Mouse (Mus musculus) embryo, embryonic 10 days (tissue): ENCODE measurements around the gene F8.
"Not testable (repeated sequence)": the region's sequence is repeated elsewhere in the genome, so short reads cannot be mapped to it uniquely, and the experiment has no call there.

Experiments
- DNase-seq: peaks from one replicate; pipeline ENCODE4 v3.0.0-alpha.2; 2015; ENCODE audit warnings: low spot score

Gene F8

DNA sequence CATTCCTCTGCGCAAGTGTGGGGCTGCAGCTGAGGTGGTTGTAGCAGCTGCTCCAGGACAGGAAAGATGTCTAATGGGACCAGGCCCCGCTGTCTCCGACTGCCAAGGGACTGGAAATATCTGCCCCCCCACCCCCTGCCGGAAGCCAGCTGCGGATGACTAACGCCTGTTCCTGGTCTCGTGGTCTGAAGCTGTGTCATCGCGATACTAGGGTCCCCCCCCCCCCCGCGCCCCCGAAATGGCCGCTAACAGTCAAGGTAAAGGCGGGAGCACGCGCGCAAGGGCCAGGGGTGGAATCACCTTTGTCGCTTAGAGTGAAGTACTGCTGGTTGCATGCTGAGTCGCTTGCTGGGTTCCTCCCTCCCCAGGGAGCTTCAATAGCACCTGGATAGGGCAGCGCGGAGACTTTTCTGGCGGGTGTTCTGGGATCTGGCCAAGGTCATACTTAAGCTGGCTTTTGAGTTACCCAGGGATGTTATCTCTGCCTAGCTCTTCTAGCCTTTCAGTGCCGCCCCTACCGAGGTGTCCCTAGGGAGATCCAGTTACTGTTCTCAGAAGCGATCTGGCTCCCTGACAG is at the start of gene F8, which contains the start of gene Fundc2:
TSS of gene F8 (minus strand) at position 421 of the 577 bp plus-strand sequence.
TSS of gene Fundc2 (plus strand) at position 205 of the 577 bp plus-strand sequence.
- peak; percentile 54 for DNase-seq

DNA sequence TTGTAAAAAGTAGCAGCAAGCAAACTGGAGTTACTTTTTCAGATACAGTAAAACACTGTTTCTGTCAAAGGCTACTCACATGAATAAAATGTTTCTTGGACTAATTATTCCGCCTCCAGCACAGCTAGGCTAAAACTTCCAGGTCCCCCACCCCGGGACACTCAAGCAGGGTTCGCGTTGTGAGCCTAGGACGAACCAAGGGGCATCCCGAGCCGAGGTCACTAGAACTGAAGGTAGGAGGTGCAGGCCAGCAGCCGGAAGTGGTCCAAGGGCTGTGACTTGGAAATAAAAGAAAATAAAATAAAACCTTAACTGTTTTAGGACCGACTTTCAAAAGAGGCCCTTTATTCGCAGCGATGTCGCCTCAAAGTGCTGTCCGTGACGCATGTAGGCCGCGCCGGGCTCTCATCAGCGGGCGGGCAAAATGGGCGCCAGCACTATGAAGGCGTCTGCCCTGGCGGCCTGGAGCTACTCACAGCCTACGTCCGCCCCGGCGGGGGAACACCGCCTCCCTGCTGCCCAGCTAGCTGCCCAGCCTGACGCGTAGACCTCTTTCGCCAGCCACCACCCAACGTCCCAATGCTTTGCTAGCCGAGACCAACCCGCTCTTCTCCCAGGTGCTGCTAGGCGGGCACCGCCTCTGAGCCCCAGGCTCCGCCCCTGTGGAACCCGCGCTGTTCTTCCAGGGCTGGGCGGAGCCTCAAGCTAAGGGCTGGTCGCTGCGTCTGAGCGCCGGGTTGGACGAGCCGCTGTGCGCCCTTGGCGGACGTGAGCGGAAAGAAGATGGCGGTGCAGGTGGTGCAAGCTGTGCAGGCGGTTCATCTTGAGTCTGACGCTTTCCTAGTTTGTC is 33.7 kb upstream of the F8 start, which contains the start of the genes Cmc4, Mtcp1 and Brcc3:
TSS of gene Cmc4 (minus strand) at position 649 of the 850 bp plus-strand sequence.
TSS of gene Mtcp1 (minus strand) at position 653 of the 850 bp plus-strand sequence.
TSS of gene Brcc3 (plus strand) at position 693 of the 850 bp plus-strand sequence.
- DNase-seq: peak; percentile 92

DNA sequence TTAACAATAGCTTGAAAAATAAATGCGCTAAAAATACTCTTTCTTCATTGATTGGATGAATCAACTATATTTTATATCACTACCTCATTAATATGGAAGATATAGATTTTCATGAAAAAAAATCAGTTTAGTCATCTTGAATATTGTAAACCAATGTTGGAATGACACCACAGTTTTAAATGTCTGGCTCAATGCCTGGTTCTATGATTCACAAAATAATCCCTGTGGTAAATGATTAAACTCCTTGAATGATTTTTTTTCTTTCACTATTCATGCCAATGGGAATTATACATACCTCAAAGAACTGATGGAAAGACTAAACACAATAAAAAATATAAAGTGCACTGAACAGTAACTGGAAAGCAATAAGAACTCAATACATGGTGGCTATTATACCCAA is 27.3 kb upstream of the F8 start:
- DNase-seq: no peak

DNA sequence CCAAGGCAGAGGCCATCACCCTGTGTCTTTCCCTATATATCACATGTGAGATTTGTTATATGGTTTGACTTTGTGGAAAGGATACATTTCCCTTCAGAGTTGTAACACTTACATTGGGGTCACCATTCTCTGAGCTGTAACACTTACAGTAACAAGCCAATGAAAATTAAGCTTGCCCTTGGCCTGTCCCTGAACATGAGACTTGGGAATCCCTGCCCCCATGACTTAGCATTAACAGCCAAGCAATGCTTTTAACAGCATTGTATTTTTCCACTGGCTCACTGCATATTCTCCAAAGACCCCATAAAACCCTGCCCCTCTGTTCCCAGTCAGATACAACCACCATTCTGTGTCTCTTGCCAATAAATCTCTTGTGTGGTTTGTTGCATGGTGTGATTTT is 20.9 kb upstream of the F8 start:
- no peak for DNase-seq

DNA sequence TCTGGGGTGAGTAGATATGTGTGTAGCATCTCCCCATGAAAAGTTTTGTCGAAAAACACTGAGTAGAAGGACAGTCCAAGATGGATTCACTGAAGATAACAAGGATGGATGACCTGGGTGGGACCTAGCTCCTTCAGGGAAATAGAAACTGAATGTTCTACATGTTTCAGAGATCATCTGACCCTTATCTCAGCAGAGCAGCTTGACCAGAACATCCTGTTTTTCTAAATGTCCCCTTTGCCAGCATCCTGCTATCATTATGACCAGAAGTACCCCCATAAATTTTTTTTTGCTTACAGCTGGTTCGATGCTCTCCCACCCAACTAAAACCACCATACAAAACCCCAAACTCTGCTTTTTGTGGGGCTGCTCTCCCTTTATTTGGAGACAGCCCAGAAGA is 20.3 kb upstream of the F8 start:
- no peak for DNase-seq

DNA sequence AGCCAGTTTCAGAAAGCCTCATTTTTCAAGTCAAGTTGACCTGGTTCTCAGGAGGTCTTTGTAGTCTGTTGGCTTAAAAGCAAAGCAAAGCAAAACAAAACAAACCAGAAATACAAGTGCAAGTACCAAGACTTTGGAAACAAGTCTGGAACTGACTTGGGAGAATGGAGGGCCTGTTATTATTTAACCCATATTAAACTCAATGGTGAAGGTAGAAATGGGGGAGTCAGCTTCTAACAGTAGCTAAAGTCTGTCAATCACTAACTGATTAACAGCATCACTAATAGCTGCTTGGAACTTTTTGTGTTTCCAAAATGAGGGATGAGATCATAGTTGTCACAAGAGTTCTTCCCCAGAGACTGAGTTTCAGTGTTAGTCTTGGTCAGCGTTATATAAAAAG is 17.1 kb upstream of the F8 start:
- DNase-seq: no peak

DNA sequence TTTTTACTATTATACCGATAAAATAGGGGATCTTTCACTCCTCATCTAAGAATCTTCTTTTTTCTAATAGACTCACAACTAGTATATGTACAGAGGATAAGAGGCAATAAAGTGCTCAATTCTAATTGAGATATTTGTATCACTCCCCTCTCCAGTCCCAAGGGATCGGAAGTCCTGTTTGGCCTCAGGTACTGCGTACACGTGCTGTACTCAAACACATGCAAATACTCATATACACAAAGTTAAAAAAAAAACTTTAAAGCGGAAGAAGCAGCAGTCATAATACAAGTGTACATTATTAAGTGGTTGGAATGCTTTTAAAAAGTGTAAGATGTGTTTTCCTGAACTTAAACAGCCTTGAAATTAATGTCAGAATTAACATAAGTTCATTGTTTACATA is 716 bp downstream of the F8 start:
- no peak for DNase-seq

DNA sequence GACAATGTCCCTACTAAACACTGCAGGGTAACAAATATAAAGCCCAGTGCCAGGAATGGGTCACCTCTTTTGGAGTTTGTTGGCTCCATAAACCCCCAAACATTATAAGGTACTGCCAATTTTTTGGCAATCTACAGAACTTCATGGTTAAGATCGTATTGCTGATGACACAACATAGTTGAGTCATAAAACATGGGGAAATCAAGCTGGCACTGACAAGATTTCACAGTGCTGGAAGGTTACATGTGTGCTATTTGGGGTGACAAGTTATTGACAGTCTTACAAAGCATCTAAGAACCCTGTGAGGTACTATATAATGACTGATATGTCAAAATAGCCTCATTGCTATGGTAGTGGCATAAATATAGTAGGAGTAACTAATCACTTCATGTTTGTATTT is 1.2 kb downstream of the F8 start:
- DNase-seq: no peak

DNA sequence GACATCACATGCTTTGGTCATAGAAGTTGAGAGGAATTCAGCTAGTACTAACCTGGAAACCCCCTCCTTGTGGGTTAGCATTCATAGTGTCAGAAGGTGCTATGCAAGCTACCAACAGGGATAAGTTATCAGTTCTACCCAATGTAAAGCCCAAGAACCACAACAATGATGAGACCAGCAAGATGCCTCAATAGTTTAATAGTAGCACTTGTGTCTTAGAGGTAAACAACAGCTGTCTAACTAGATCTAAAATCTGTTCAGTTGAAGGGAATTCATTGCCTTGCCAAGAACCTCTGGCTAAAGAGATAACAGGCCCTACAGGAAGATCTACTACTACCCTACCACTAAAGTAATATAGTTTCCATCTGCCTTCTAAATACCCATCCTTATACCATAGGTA is 5.6 kb downstream of the F8 start:
- DNase-seq: no peak

DNA sequence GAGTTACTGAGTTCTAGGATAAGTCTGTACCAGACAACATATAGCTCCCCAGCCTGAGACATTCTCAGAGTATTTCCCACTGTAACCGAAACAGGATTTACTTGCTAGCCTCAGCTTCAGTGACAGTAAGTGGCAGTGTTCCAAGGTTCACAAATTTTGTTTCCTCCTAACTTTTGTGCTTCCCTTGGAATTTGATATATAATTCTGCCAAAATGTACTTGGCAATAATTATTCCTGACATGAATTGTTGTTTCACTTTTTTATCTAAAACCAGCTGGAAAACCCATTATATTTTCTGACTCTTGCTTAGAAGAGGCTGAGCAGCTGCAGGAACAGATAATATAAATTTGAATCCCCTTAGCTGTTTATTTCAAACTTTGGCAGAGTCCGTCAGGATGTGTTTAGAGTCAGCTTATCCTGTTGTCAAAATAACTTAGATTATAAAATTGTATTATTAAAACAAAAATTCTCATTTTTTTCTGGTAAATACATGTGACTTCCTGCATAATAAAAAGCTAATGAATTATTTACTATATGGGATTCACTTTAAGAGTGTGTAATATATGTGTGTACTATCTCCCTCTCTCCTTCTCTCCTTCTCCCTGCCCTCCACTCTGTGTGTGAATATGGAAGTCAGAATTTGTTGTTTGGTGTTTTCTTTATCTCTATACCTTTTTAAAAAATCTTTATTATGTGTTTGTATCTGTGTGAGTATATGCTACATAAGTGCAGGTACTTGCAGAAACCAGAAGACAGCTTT is 9.6 kb downstream of the F8 start:
- DNase-seq: no peak

DNA sequence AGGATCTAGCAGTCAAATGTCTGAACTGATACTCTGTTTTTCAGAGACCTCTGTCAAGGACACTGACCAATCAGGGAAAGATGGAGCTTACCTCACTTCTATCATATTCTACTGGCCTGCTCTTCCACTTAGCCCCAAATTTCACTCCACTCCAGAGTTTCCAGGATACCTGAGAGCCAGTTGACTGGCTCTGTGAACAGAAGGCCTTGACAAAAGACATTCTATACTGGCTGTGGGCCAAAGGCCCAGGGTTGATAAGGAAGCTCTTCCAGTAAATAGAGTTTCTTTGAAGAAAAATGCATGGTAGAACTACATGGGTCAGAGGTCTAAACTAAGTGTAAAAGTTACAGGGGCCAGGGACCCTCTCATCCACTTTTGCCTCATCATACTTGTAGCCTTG is 12.2 kb downstream of the F8 start:
- DNase-seq: no peak

DNA sequence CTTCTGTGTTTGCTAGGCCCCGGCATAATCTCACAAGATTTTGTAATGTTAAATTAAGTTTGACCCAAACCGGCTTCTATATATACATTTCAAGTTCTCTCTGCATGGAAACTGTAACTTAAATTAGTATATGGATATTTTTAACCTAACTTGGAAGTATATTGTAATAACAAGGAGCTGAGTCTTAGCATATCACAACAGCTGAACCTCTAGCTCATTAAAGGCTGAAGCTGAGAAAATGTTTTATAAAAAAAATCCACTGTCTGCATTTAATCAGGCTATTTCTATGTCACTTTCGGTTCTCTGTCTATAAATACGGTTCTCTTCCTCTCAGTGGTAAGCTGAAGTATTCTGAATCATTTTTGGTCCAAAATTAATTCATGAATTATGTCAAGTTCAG is 58.9 kb downstream of the F8 start:
- DNase-seq: no peak

DNA sequence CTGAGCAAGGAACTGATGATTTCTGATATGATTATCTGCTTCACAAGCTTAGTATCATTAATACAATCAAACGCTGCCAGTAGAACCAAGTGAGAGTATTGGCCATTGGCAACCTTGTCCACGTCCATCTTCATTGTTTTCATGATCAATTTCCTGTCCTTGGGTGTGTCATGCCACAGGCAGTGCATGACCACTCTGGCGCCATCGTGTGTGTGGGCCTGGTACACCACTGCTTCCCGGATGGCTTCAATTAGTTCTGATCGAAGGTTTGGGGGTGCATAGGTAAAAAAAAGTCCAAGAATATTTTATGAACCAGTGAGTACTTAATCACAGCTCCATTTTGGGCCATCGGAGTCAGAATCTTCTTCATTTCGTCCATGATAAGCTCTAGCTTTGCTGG is 110.7 kb downstream of the F8 start:
- no peak for DNase-seq

DNA sequence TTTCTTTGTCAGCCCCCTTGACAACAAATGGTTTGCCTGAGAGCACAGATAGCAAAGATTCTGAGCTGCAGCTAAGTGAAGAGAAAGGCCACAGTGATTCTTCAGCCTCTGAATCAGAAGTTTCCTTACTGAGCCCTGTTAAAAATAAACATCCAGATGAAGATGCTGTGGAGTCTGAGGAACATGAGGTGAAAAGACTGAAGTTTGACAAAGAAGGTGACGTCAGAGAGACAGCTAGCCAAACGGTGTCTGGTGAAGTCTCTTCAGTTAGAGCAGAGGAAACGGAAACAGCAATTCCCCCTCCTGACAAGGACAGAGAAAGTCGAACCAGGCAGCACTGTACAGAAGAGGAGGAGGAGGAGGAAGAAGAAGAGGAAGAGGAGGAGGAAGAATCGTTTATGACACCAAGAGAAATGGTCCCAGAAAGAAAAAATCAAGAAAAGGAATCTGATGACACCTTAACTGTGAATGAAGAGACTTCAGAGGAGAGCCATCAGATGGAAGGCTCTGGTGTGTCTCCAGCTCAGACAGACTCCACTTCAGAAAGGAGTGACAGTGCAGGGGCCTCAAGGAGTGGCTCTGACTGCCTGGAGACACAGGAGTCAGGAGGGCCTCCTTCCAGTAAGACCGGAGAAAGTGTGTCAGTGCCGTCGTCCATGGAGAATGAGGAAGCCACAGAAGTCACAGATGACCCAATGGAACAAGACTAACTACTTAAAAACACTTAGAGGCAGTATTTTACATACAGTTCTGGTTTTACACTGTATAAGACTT is 148.6 kb downstream of the F8 start:
- not testable (repeated sequence) for DNase-seq

DNA sequence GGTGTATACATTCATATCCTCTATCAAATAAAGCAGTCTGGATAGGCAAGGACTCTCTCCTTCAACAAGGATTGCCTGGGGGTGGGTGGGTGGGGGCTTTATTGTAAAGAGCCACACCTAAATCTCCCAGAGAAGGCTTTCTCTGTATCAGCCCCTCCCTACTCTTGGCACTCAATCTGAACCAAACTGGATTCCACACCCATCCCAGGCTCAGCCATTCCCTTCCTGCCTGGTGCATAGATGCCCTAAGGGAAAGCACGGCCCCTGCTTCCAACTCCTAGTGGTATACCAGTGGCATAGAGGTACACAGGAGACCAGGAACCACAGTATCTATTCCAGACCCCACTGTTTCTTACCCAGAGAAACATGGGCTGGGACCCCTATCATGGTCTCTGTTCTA is 151.0 kb downstream of the F8 start:
- no peak for DNase-seq

DNA sequence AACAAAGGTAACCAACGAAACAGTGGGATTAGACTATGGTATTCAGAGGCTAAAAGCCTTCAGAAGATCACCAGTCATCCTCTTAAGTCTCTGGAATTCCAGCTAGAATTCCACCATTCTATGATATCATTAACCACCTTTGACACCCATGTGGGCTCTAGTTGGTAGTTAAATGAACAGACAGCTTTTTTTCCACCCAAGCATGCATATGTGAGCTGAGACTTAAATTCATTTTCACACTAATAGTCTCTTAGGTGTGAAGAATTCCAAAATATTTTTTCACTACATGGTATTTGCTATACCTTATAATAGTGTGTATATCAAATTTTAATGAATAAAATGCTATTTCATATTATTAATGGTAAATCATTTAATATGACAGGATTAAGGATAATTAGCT is 218.7 kb downstream of the F8 start, which contains the start of gene Smim9:
TSS of gene Smim9 (minus strand) at position 101 of the 400 bp plus-strand sequence.
- no peak for DNase-seq

DNA sequence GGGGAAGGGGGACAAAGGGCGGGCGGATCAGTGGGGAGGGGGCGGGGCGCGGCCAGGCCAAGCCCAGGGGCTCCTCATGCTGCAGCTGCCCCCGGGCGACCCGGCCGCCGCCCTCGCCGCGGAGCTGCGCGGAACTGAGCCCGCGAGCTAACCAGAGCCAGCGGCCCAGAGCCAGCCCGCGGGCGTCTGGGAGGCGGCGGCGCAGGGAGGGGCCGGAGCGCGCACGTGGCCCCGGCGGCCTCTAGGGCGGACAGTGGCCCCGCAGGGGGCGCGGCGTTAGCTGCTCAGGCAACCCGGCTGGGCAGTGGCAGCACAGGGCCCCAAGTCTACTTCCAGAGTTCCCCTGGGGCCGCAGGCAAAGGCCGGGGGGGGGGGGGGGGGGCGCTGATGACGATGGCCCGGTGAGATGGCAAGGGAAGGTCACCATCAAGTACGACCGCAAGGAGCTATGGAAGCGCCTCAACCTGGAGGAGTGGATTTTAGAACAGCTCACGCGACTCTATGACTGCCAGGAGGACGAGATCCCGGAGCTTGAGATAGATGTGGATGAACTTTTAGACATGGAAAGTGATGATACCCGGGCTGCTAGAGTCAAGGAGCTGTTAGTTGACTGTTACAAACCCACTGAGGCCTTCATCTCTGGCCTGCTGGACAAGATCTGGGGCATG is 226.7 kb downstream of the F8 start:
- DNase-seq: peak; percentile 57

DNA sequence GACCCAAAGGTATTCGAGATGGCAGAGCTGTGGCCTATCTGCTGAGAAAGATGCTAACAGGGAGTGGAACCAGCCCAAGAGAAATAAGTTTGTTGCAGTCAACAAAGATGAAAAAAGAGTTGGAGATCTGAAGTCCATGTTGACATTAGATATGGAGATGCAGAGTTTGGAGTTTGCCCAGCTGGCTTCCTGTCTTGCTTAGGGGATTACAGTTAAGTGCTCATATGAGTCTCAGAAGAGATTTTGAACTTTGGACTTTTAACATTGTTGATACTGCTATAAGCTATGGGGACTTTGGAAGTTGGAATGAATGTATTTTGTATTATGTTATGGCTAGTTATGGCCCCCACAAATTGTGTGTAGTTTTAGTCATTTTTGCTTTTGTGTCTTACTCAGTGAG is 230.2 kb downstream of the F8 start:
- no peak for DNase-seq

DNA sequence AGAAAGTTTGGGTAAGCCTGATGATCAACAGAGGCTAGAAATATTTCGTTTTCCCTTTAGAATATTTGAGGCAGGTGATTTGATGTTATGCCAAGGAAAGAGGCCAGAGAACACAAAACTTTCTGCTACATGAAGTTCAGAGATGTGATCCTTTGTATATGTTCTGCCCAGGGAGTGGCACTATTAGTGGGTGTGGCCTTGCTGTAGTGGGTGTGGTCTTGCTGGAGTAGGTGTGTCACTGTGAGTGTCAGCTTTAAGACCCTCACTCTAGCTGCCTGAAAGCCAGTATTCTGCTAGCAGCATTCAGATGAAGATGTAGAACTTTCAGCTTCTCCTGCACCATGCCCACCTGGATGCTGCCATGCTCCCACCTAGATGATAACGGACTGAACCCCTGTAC is 232.1 kb downstream of the F8 start:
- no peak for DNase-seq

DNA sequence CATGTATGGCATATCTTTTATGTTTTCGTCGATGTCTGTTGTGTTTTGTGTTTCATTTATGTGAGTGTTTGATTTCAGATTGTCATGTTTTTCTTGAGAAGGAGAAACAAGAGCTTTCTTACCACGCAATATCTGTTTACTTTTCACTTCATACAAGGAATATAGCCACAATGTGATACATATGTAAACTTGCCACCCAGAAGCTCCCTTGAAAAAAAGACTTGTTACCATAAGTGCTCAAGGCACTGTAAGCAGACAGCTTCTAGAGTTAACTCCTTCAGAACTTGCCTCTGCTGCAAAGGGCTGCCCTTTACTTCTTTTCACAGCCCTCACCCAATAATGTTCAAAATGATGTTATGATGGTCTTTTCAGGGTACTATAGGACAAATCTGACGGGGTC is 234.0 kb downstream of the F8 start:
- DNase-seq: no peak

DNA sequence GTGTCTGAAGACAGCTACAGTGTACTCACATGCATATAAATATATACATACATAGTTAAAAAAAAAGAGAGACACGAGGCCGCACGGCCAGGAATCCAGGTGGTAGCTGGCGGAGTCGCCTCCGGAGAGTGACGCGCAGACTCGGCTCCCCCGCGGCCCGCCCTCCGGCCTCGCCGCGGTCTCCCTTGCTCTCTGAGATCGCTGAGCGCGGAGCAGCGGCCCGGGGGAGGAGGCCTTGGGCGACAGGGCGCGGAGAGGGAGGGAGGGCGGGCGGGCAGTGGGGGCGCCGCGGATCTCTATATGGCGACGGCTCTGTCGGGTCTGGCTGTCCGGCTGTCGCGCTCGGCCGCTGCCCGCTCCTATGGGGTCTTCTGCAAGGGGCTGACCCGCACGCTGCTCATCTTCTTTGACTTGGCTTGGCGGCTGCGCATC is 239.3 kb downstream of the F8 start:
- not testable (repeated sequence) for DNase-seq
